Mouse (Mus musculus) cerebellum, adult 2 months (tissue): ENCODE data around the gene Ddx58. TPM values are rescaled to one million over a fixed set of nuclear protein-coding genes. Genes with fewer than 3 reads are reported as not detected.

Source experiments
- DNase-seq, 2 experiments: peaks; one replicate each; pipeline ENCODE4 v3.0.0; 2021
- H3K27ac ChIP-seq: fragments of 200-500 bp; 2 replicates; pipeline ENCODE4 v1.5.1; 2012; ENCODE audit warnings: low read length, control low read depth, inconsistent platforms; ENCODE audit not compliant: insufficient read depth
- H3K27me3 ChIP-seq: fragments of 200-500 bp; 2 replicates; pipeline ENCODE4 v1.6.1; 2012; ENCODE audit warnings: inconsistent platforms, mild to moderate bottlenecking, low read length, moderate library complexity; ENCODE audit not compliant: control insufficient read depth, insufficient read depth
- H3K4me1 ChIP-seq: fragments of 200-500 bp; 2 replicates; pipeline ENCODE4 v1.6.1; 2011; ENCODE audit warnings: low read length; ENCODE audit not compliant: control insufficient read depth, insufficient read depth
- H3K4me3 ChIP-seq: fragments of 200-500 bp; replicated peaks from 2 replicates; pipeline ENCODE3; 2011; ENCODE audit warnings: mild to moderate bottlenecking, low read depth, low read length, control low read depth; ENCODE audit not compliant: insufficient read depth
- CTCF ChIP-seq: fragments of 200-500 bp; IDR thresholded peaks from 2 replicates; pipeline ENCODE4 v1.5.1; 2011; ENCODE audit warnings: low read depth, mild to moderate bottlenecking, control low read depth, low read length, moderate library complexity, borderline replicate concordance; ENCODE audit not compliant: insufficient read depth
- POLR2A ChIP-seq: fragments of 200-500 bp; IDR thresholded peaks from 2 replicates; pipeline ENCODE4 v1.6.1; 2011; ENCODE audit warnings: low read length, control low read depth, borderline replicate concordance; ENCODE audit not compliant: insufficient read depth
- WGBS: fragments of 180-500 bp; shearing (Covaris S2); methylation state at CpG from one replicate; pipeline ENCODE4 v1.1.7; 2018; 5-methylcytosine and 5-hydroxymethylcytosine counted together
- polyA plus RNA-seq: library from polyadenylated mRNA; depleted of rRNA; stranded (reverse); fragments of >200 nt; gene quantifications from 2 replicates; pipeline ENCODE4 v1.2.3, GENCODE M21; 2012

The Ddx58 gene
- polyA plus RNA-seq, 1 experiment = 4.1 TPM

GRCm38 (mm10) chr4:40241928-40242327 lies 2.3 kb upstream of the Ddx58 start:
- TF ChIP-seq POLR2A (no peak), CTCF (no peak)
- H3K4me1 ChIP-seq = no peaks in the 10 kb centered on the region; the same call in 1 of the 2 replicates
- no peak overlapping the region for H3K27ac ChIP-seq
- no peak overlapping the region for H3K4me3 ChIP-seq
- no peaks in the 10 kb centered on the region; the same call in 1 of the 2 replicates for H3K27me3 ChIP-seq
- 66% methylated on average over 6 of the region's 6 CpGs for WGBS
- no peak for DNase-seq

- DNase-seq = no peak
- TF ChIP-seq CTCF (no peak), POLR2A (no peak)
- H3K4me1 ChIP-seq = no peaks in the 10 kb centered on the region
- H3K27me3 ChIP-seq = no peaks in the 10 kb centered on the region; the same call in 1 of the 2 replicates
- WGBS = 57% methylated on average over 5 of the region's 5 CpGs
- H3K4me3 ChIP-seq = no peak overlapping the region
- no peak overlapping the region for H3K27ac ChIP-seq
Observed at GRCm38 (mm10) chr4:40240272-40240744, 680 bp upstream of the Ddx58 start.

GRCm38 (mm10) chr4:40238483-40239408 lies 882 bp downstream of the Ddx58 start:
- peak overlapping the region; percentile 46 for H3K4me3 ChIP-seq
- TF ChIP-seq CTCF (no peak), POLR2A (no peak)
- H3K27ac ChIP-seq = no peak overlapping the region
- H3K27me3 ChIP-seq = no peaks in the 10 kb centered on the region; the same call in 1 of the 2 replicates
- WGBS = 3% methylated on average over 17 of the region's 17 CpGs
- no peaks in the 10 kb centered on the region for H3K4me1 ChIP-seq
- peak; percentile 21 to 28 for DNase-seq

GRCm38 (mm10) chr4:40236829-40237228 lies 2.8 kb downstream of the Ddx58 start:
- H3K4me1 ChIP-seq = no peaks in the 10 kb centered on the region
- DNase-seq = no peak
- no peak overlapping the region for H3K4me3 ChIP-seq
- H3K27me3 ChIP-seq = no peaks in the 10 kb centered on the region; the same call in 1 of the 2 replicates
- 95% methylated on average over 4 of the region's 4 CpGs for WGBS
- TF ChIP-seq CTCF = no peak
- TF ChIP-seq POLR2A = no peak
- no peak overlapping the region for H3K27ac ChIP-seq

- DNase-seq = no peak
- WGBS = 70% methylated on average over 6 of the region's 6 CpGs
- Histone ChIP-seq H3K27me3 (no peaks in the 10 kb centered on the region; the same call in 1 of the 2 replicates), H3K4me3 (no peak overlapping the region), H3K4me1 (no peaks in the 10 kb centered on the region), H3K27ac (no peak overlapping the region)
- no peak for TF ChIP-seq POLR2A
- no peak for TF ChIP-seq CTCF
Observed at GRCm38 (mm10) chr4:40234256-40234655, 5.4 kb downstream of the Ddx58 start.

GRCm38 (mm10) chr4:40233062-40233664 lies 6.5 kb downstream of the Ddx58 start:
- H3K27ac ChIP-seq = no peak overlapping the region
- no peak for DNase-seq
- 95% methylated on average over 7 of the region's 7 CpGs for WGBS

GRCm38 (mm10) chr4:40229723-40230122 lies 9.9 kb downstream of the Ddx58 start:
- Histone ChIP-seq H3K27me3 (no peaks in the 10 kb centered on the region), H3K4me3 (no peak overlapping the region), H3K4me1 (no peaks in the 10 kb centered on the region), H3K27ac (no peak overlapping the region)
- TF ChIP-seq CTCF (no peak), POLR2A (no peak)
- no peak for DNase-seq
- 86% methylated on average over 6 of the region's 6 CpGs for WGBS

More at GRCm38 (mm10) chr4:40233062-40233664, 6.5 kb downstream of the Ddx58 start:
- Histone ChIP-seq H3K4me1 (no peaks in the 10 kb centered on the region), H3K4me3 (no peak overlapping the region), H3K27me3 (no peaks in the 10 kb centered on the region)
- no peak for TF ChIP-seq POLR2A
- TF ChIP-seq CTCF = no peak

GRCm38 (mm10) chr4:40227886-40228285 lies 11.7 kb downstream of the Ddx58 start:
- no peak for TF ChIP-seq POLR2A
- TF ChIP-seq CTCF = no peak
- Histone ChIP-seq H3K4me1 (no peaks in the 10 kb centered on the region), H3K27ac (no peak overlapping the region), H3K4me3 (no peak overlapping the region), H3K27me3 (no peaks in the 10 kb centered on the region)
- DNase-seq = no peak
- WGBS = 89% methylated on average over 7 of the region's 7 CpGs
